Mouse (Mus musculus): ENCODE data around the gene Esrrg. TPM values are rescaled to one million over a fixed set of nuclear protein-coding genes. Genes with fewer than 3 reads are reported as not detected.

The Esrrg gene
- polyA plus RNA-seq, 1 experiment: 1.0 TPM

GRCm38 (mm10) chr1:188017956-188018862 is 409.6 kb downstream of the Esrrg start:
- TF ChIP-seq CTCF (IDR thresholded peaks at IDR 0.05; ENCODE audit: borderline replicate concordance, control insufficient read depth, extremely low read depth, insufficient read depth, low read length, poor library complexity): no peak
- TF ChIP-seq POLR2A (IDR thresholded peaks at IDR 0.05; ENCODE audit: control insufficient read depth, extremely low read depth, insufficient read depth, low read length, poor library complexity): no peak
- no peaks in the 10 kb centered on the region for H3K27me3 ChIP-seq (ENCODE audit: control insufficient read depth, insufficient read depth, low read length)
- no peaks in the 10 kb centered on the region for H3K4me1 ChIP-seq (replicated peaks; ENCODE audit: control insufficient read depth, insufficient read depth, low read length)
- DNase-seq: no peak
- H3K27ac ChIP-seq (ENCODE audit: control insufficient read depth, insufficient read depth, low read length): no peak overlapping the region
- WGBS: 70% methylated on average over 14 of the region's 14 CpGs
- no peaks in the 10 kb centered on the region for H3K36me3 ChIP-seq (ENCODE audit: control insufficient read depth, insufficient read depth, low read length)
- no peak overlapping the region for H3K4me3 ChIP-seq (ENCODE audit: control insufficient read depth, insufficient read depth, low read length)

GRCm38 (mm10) chr1:188029205-188029604 is 420.6 kb downstream of the Esrrg start:
- TF ChIP-seq POLR2A (IDR thresholded peaks at IDR 0.05; ENCODE audit: control insufficient read depth, extremely low read depth, insufficient read depth, low read length, poor library complexity) (no peak), CTCF (IDR thresholded peaks at IDR 0.05; ENCODE audit: borderline replicate concordance, control insufficient read depth, extremely low read depth, insufficient read depth, low read length, poor library complexity) (no peak)
- Histone ChIP-seq H3K4me1 (replicated peaks; ENCODE audit: control insufficient read depth, insufficient read depth, low read length) (no peaks in the 10 kb centered on the region), H3K27ac (ENCODE audit: control insufficient read depth, insufficient read depth, low read length) (no peak overlapping the region), H3K36me3 (ENCODE audit: control insufficient read depth, insufficient read depth, low read length) (no peaks in the 10 kb centered on the region), H3K27me3 (ENCODE audit: control insufficient read depth, insufficient read depth, low read length) (no peaks in the 10 kb centered on the region), H3K4me3 (ENCODE audit: control insufficient read depth, insufficient read depth, low read length) (no peak overlapping the region)
- DNase-seq: no peak
- 90% methylated on average over 8 of the region's 8 CpGs for WGBS

- H3K27ac ChIP-seq (ENCODE audit: control insufficient read depth, insufficient read depth, low read length): no peak overlapping the region
- no peak for DNase-seq
- TF ChIP-seq CTCF (IDR thresholded peaks at IDR 0.05; ENCODE audit: borderline replicate concordance, control insufficient read depth, extremely low read depth, insufficient read depth, low read length, poor library complexity): no peak
- TF ChIP-seq POLR2A (IDR thresholded peaks at IDR 0.05; ENCODE audit: control insufficient read depth, extremely low read depth, insufficient read depth, low read length, poor library complexity): no peak
- no peak overlapping the region for H3K4me3 ChIP-seq (ENCODE audit: control insufficient read depth, insufficient read depth, low read length)
- WGBS: 61% methylated on average over 10 of the region's 10 CpGs
- no peaks in the 10 kb centered on the region for H3K36me3 ChIP-seq (ENCODE audit: control insufficient read depth, insufficient read depth, low read length)
- no peaks in the 10 kb centered on the region for H3K4me1 ChIP-seq (replicated peaks; ENCODE audit: control insufficient read depth, insufficient read depth, low read length)
- H3K27me3 ChIP-seq (ENCODE audit: control insufficient read depth, insufficient read depth, low read length): no peaks in the 10 kb centered on the region
Observed at GRCm38 (mm10) chr1:188030116-188030515, 421.5 kb downstream of the Esrrg start.

GRCm38 (mm10) chr1:188031276-188031675 is 422.7 kb downstream of the Esrrg start:
- Histone ChIP-seq H3K27ac (ENCODE audit: control insufficient read depth, insufficient read depth, low read length) (no peak overlapping the region), H3K4me3 (ENCODE audit: control insufficient read depth, insufficient read depth, low read length) (no peak overlapping the region), H3K27me3 (ENCODE audit: control insufficient read depth, insufficient read depth, low read length) (no peaks in the 10 kb centered on the region), H3K36me3 (ENCODE audit: control insufficient read depth, insufficient read depth, low read length) (no peaks in the 10 kb centered on the region), H3K4me1 (replicated peaks; ENCODE audit: control insufficient read depth, insufficient read depth, low read length) (no peaks in the 10 kb centered on the region)
- TF ChIP-seq POLR2A (IDR thresholded peaks at IDR 0.05; ENCODE audit: control insufficient read depth, extremely low read depth, insufficient read depth, low read length, poor library complexity): no peak
- TF ChIP-seq CTCF (IDR thresholded peaks at IDR 0.05; ENCODE audit: borderline replicate concordance, control insufficient read depth, extremely low read depth, insufficient read depth, low read length, poor library complexity): no peak
- WGBS: 71% methylated on average over 4 of the region's 4 CpGs
- no peak for DNase-seq

- H3K27me3 ChIP-seq (ENCODE audit: control insufficient read depth, insufficient read depth, low read length): no peaks in the 10 kb centered on the region
- no peak overlapping the region for H3K4me3 ChIP-seq (ENCODE audit: control insufficient read depth, insufficient read depth, low read length)
- no peak for DNase-seq
- no peaks in the 10 kb centered on the region for H3K4me1 ChIP-seq (replicated peaks; ENCODE audit: control insufficient read depth, insufficient read depth, low read length)
- H3K27ac ChIP-seq (ENCODE audit: control insufficient read depth, insufficient read depth, low read length): no peak overlapping the region
- H3K36me3 ChIP-seq (ENCODE audit: control insufficient read depth, insufficient read depth, low read length): no peaks in the 10 kb centered on the region
- WGBS: 10% methylated on average over 8 of the region's 8 CpGs
- no peak for TF ChIP-seq POLR2A (IDR thresholded peaks at IDR 0.05; ENCODE audit: control insufficient read depth, extremely low read depth, insufficient read depth, low read length, poor library complexity)
- no peak for TF ChIP-seq CTCF (IDR thresholded peaks at IDR 0.05; ENCODE audit: borderline replicate concordance, control insufficient read depth, extremely low read depth, insufficient read depth, low read length, poor library complexity)
Observed at GRCm38 (mm10) chr1:188035957-188036356, 427.4 kb downstream of the Esrrg start.

- Histone ChIP-seq H3K4me3 (ENCODE audit: control insufficient read depth, insufficient read depth, low read length) (no peak overlapping the region), H3K36me3 (ENCODE audit: control insufficient read depth, insufficient read depth, low read length) (no peaks in the 10 kb centered on the region), H3K27me3 (ENCODE audit: control insufficient read depth, insufficient read depth, low read length) (no peaks in the 10 kb centered on the region), H3K27ac (ENCODE audit: control insufficient read depth, insufficient read depth, low read length) (no peak overlapping the region), H3K4me1 (replicated peaks; ENCODE audit: control insufficient read depth, insufficient read depth, low read length) (no peaks in the 10 kb centered on the region)
- WGBS: 89% methylated on average over 6 of the region's 6 CpGs
- DNase-seq: no peak
- TF ChIP-seq POLR2A (IDR thresholded peaks at IDR 0.05; ENCODE audit: control insufficient read depth, extremely low read depth, insufficient read depth, low read length, poor library complexity) (no peak), CTCF (IDR thresholded peaks at IDR 0.05; ENCODE audit: borderline replicate concordance, control insufficient read depth, extremely low read depth, insufficient read depth, low read length, poor library complexity) (no peak)
Observed at GRCm38 (mm10) chr1:188046691-188047121, 438.1 kb downstream of the Esrrg start.
